Comparison of ENCODE assay signal across 8 mouse cellular contexts in the genomic region with DNA sequence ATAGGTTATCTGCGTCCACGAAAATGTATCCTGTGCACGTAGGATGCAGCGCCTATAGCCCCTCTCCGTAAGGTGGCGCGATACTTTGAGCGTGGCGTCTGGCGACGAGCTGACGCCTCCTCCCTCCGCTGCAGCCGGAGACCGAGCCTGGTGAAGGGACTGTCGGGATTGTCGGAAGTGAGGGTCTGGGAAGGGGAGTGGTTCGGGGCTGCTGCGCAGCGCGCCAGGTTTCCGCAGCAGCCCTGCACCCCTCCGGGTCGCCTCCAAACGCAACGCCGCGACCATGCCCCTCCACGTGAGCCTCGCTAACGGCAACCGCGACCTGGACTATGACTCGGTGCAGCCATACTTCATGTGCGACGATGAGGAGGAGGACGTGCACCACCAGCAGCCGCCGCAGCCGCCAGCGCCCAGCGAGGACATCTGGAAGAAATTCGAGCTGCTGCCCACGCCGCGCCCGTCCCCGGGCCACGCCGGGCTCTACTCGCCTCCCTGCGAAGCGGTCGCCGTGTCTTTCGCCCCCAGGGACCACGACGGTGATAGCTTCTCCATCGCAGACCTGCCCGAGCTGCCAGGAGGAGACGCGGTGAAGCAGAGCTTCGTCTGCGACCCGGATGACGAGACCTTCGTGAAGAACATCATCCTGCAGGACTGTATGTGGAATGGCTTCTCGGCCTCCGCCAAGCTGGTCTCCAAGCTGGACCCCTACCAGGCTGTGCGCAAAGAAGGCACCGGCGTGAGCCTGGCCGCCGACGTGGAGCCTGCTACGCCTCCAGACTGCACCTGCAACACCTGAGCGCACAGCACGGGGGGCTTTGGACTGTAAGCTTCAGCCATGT. TPM values are rescaled to one million over a fixed set of nuclear protein-coding genes. Genes with fewer than 3 reads are reported as not detected.
DNase-seq lines count a peak whose midpoint lies in the region; ATAC-seq and TF ChIP-seq lines count a peak whose summit lies in the region.

A gene (plus strand): TSS at position 97 of the 839 bp plus-strand sequence.

- DNase-seq in ZHBTc4 (ENCODE audit: low read depth, low spot score), result peak; percentile 93
- DNase-seq in cerebellum, postnatal 36 days, result peak; percentile 82
- DNase-seq in gastrocnemius, adult 2 months, result peak; percentile 84
- DNase-seq in layer of hippocampus, postnatal 25 days (ENCODE audit: extremely low spot score in 1 of 2, low spot score in 1 of 2), result peak; percentile 69 to 80
- DNase-seq in lung, postnatal 10 days, result peak; percentile 84
- peak; percentile 64 for DNase-seq in retina, adult 2 months (ENCODE audit: low read depth, low spot score)
- DNase-seq in thymus, postnatal 25 days, result peak; percentile 85

- peak within 1 kb of the TSS; percentile 78 for H3K4me3 ChIP-seq in gastrocnemius, adult 2 months
- peak within 1 kb of the TSS; percentile 84 for H3K4me3 ChIP-seq in hindbrain, embryonic 15.5 days

- H3K27me3 ChIP-seq in hindbrain, embryonic 15.5 days, result no peaks in the 10 kb centered on the region

- H3K9ac ChIP-seq in hindbrain, embryonic 15.5 days, result peak within 1 kb of the TSS; percentile 93

- TF ChIP-seq CTCF in gastrocnemius, adult 2 months (IDR thresholded peaks at IDR 0.05), result peak; percentile 59

- peak within 1 kb of the TSS; percentile 89 for H3K27ac ChIP-seq in gastrocnemius, adult 2 months
- H3K27ac ChIP-seq in hindbrain, embryonic 15.5 days (replicated peaks), result peak within 1 kb of the TSS; percentile 95

- H3K4me2 ChIP-seq in hindbrain, embryonic 15.5 days, result peak within 1 kb of the TSS; percentile 87

- under 1% methylated on average over 76 of the region's 78 CpGs for WGBS in hindbrain, embryonic 15.5 days

- intact Hi-C loops in gastrocnemius, adult 2 months (cut with DNase I), result loop anchor here (5.0 kb wide), 1 partner anchor 50 kb away; a partner anchor contains a TSS

- H3K4me1 ChIP-seq in hindbrain, embryonic 15.5 days (replicated peaks), result peaks cover 18% of the 10 kb centered on the region

- peak; percentile 97 for ATAC-seq in hindbrain, embryonic 15.5 days (ENCODE audit: low FRiP score, low read depth)

- no peaks in the 10 kb centered on the region for H3K9me3 ChIP-seq in hindbrain, embryonic 15.5 days

- no peaks in the 10 kb centered on the region for H3K36me3 ChIP-seq in hindbrain, embryonic 15.5 days

RNA-seq across cellular contexts. Expression of the gene that starts here (rescaled TPM):
- 10 to 100 TPM; 11.4 to 13.1 TPM for total RNA-seq in gastrocnemius, adult 2 months (2021)
- polyA plus RNA-seq in hindbrain, embryonic 15.5 days (2015; fragmentation: Nextera tagmentation; extraction: Ambion mirVana), result 149 and 164 TPM in 2 replicates
- 100 to 1,000 TPM in 1 of 2 experiments, 10 to 100 TPM in 1; 98.1 to 104 TPM for total RNA-seq in layer of hippocampus, postnatal 25 days (2021)

Comparison
In these comparisons a context has a peak if more than half of its experiments do, and no peak if none do; other contexts are left out.
1. Peak in every context shown above with its lines: DNase-seq, ATAC-seq, H3K4me3 ChIP-seq and H3K27ac ChIP-seq.
2. RNA of the gene that starts here (total RNA-seq): 98.1 to 104 TPM in layer of hippocampus, postnatal 25 days; 11.4 to 13.1 TPM in gastrocnemius, adult 2 months; every median in the first group is over 4 times any median in the second.